Mouse (Mus musculus) intestine, embryonic 14.5 days (tissue): ENCODE data around the gene Gm20458. TPM values are rescaled to one million over a fixed set of nuclear protein-coding genes. Genes with fewer than 3 reads are reported as not detected.

Source experiments
- ATAC-seq: fragments of 200-750 bp; cut with Nextera tagmentation; replicated peaks from 2 replicates; pipeline ENCODE4 v1.8.0; 2017; ENCODE audit warnings: low read depth, moderate number of reproducible peaks, moderate TSS enrichment, moderate library complexity; ENCODE audit not compliant: low FRiP score, low TSS enrichment
- DNase-seq: peaks from one replicate; pipeline ENCODE4 v3.0.0-alpha.2; 2018; ENCODE audit warnings: low spot score
- H3K27ac ChIP-seq: fragments of 300-500 bp; sonication (generic); 2 replicates; pipeline ENCODE4 v1.5.1; 2014; ENCODE audit warnings: low read depth, mild to moderate bottlenecking, control low read depth
- H3K27me3 ChIP-seq: fragments of 300-500 bp; sonication (generic); replicated peaks from 2 replicates; pipeline ENCODE4 v1.6.1; 2014; ENCODE audit warnings: low read length, control low read depth; ENCODE audit not compliant: control insufficient read depth, insufficient read depth
- H3K36me3 ChIP-seq: fragments of 300-500 bp; sonication (generic); 2 replicates; pipeline ENCODE4 v1.6.1; 2014; ENCODE audit warnings: low read length, control low read depth; ENCODE audit not compliant: control insufficient read depth, insufficient read depth
- H3K4me1 ChIP-seq: fragments of 300-500 bp; sonication (generic); replicated peaks from 2 replicates; pipeline ENCODE4 v1.6.1; 2014; ENCODE audit warnings: low read length, control low read depth, mixed read lengths; ENCODE audit not compliant: control insufficient read depth, insufficient read depth
- H3K4me2 ChIP-seq: fragments of 300-500 bp; sonication (generic); 2 replicates; pipeline ENCODE4 v1.6.1; 2014; ENCODE audit warnings: low read length
- H3K4me3 ChIP-seq: fragments of 300-500 bp; sonication (generic); 2 replicates; pipeline ENCODE4 v1.5.1; 2014; ENCODE audit warnings: low read depth, low read length, control low read depth, mixed read lengths
- H3K9ac ChIP-seq: fragments of 300-500 bp; sonication (generic); 2 replicates; pipeline ENCODE4 v1.6.1; 2014; ENCODE audit warnings: mild to moderate bottlenecking, low read length
- H3K9me3 ChIP-seq: fragments of 300-500 bp; sonication (generic); 2 replicates; pipeline ENCODE4 v1.6.1; 2016; ENCODE audit warnings: low read length, control low read depth; ENCODE audit not compliant: control insufficient read depth
- WGBS: fragments of 180-500 bp; shearing (Covaris S2); extraction: QIAGEN DNeasy Blood & Tissue Kit; methylation state at CpG from one replicate; pipeline ENCODE4 v1.1.7; 2014; 5-methylcytosine and 5-hydroxymethylcytosine counted together
- polyA plus RNA-seq: library from polyadenylated mRNA; unstranded; fragments of >200 nt; fragmentation: Nextera tagmentation; extraction: Ambion mirVana; gene quantifications from 2 replicates; pipeline ENCODE4 v1.2.1, GENCODE M21; 2014

Gm20458 gene
- polyA plus RNA-seq, 1 experiment from 2014 or later = 17.4 TPM

DNA sequence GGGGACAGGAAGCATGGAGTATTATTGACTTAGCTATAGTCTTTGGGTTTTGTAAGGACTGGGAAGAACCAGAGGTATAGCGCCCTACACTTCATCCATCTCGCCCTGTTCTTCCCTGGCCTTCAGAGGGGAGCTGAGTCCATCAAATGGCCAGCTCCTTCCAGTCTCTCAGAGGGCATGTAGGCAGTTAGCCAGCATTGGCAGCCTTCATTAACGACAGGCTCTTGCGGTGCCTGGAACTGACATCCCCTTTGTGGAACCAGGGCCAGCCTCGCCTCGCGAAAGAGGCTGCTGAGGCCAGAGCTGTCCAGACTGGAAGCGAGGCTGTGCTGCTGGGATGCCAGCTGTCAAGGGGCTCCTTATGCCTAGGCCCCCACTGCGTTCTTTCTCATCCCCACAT lies 27.0 kb downstream of the Gm20458 start:
- no peak overlapping the region for H3K27ac ChIP-seq
- 68% methylated on average over 9 of the region's 9 CpGs for WGBS
- no peak overlapping the region for H3K9ac ChIP-seq
- H3K4me2 ChIP-seq = 0 out of 2 replicates have a peak overlapping the region, but pooled peaks have one; percentile 66
- ATAC-seq (no peak), DNase-seq (no peak)
- 0 out of 2 replicates have a peak, but pooled peaks cover 4% of the 10 kb centered on the region for H3K27me3 ChIP-seq
- H3K4me1 ChIP-seq = peaks cover 5% of the 10 kb centered on the region; the same call in 1 of the 2 replicates
- H3K9me3 ChIP-seq = no peaks in the 10 kb centered on the region
- H3K36me3 ChIP-seq = peaks cover 4% of the 10 kb centered on the region; the same call in 1 of the 2 replicates
- H3K4me3 ChIP-seq = no peak overlapping the region

DNA sequence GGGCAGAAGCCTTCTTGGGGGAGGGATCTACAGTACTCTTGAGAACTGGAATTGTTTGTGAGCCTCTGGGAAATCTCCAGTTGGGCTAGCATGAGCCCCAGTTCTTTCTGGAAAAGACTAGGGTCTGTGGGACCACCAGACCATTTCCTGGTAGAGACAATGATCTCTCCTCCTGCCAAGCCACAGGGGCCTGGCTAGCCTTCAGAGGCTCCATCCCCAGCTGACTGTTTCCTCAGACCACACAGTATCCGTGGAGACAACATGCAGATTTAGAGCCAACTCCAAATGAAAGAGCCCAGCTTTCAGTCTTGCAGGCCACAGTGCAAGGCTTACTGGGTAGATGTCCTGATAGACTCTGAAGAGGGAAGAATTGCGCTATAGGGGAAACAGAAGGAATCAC lies 33.4 kb downstream of the Gm20458 start:
- DNase-seq = no peak
- H3K4me3 ChIP-seq = no peak overlapping the region
- no peak for ATAC-seq
- no peak overlapping the region for H3K9ac ChIP-seq
- H3K4me1 ChIP-seq = peaks cover 7% of the 10 kb centered on the region
- H3K9me3 ChIP-seq = no peaks in the 10 kb centered on the region
- WGBS = 54% methylated on average over 2 of the region's 2 CpGs
- no peaks in the 10 kb centered on the region for H3K27me3 ChIP-seq
- H3K27ac ChIP-seq = no peak overlapping the region
- no peak overlapping the region for H3K4me2 ChIP-seq
- peaks cover 4% of the 10 kb centered on the region; the same call in 1 of the 2 replicates for H3K36me3 ChIP-seq

DNA sequence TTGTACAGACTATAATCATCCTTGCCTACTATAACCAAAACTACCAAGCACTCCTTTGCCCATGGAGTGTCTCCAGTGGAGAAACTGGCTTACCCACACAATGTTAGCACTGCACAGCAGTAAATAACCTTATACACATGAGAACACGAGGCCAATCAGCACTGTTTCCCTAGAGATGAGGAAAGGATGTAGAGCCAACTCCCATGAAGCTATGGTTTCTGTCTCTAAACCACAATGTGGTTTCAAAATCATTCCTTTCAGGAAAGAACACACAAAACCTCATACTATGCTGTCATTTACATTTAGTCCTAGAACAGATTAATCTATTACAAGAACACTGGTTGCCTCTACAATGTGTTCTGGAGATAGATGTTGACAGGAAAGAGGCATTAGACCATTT lies 35.6 kb downstream of the Gm20458 start:
- 65% methylated on average over 1 of the region's 1 CpGs for WGBS

DNA sequence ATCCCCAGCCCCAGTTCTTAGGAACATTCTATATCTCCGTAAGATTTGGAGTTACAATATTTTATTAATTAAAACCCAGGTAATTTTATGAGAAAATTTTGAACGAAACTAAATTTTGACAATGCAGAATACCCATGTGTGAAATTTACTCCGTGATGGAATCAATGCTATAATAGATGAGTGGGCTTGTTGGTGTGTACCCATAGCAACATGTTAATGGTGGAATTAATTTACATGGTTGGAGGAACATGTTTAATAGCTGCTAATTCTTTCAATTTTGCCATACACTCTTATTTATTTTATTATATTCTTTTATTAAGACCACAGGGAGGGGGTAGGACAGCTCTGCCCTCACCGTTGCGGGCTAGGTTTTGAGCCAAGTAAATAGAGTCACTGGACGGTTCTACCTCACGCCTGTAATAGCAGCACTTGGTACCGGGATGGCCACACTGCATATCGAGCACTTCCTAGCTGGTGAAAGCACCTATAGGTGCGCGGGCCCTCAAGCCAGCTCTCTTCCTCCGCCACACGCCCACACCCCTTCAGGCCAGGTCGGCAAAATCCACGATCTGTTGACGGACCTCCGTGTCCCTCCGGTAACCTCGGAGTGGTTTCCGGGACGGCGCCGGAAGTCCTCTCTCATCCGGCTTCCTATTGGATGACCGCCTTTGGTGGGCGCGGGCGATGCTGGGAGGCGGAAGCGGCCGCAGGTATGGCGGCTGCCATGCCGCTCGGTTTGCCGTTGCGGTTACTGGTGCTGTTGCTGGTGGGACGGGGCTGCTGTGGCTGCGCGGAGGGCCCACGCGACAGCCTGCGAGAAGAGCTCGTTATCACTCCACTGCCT lies 36.3 kb downstream of the Gm20458 start, which contains the start of gene Pigt:
TSS of gene Pigt (plus strand) at position 674 of the 844 bp plus-strand sequence.
- no peak within 1 kb of the TSS for H3K27ac ChIP-seq
- WGBS = 4% methylated on average over 43 of the region's 43 CpGs

More for the DNA sequence above, 35.6 kb downstream of the Gm20458 start:
- Histone ChIP-seq H3K9ac (no peak overlapping the region), H3K4me1 (peaks cover 7% of the 10 kb centered on the region), H3K4me3 (peak overlapping the region; percentile 98; the same call in 1 of the 2 replicates), H3K9me3 (no peaks in the 10 kb centered on the region), H3K27me3 (no peaks in the 10 kb centered on the region), H3K36me3 (peaks cover 16% of the 10 kb centered on the region), H3K27ac (no peak overlapping the region), H3K4me2 (peak overlapping the region; percentile 79)
- DNase-seq (no peak), ATAC-seq (no peak)

DNA sequence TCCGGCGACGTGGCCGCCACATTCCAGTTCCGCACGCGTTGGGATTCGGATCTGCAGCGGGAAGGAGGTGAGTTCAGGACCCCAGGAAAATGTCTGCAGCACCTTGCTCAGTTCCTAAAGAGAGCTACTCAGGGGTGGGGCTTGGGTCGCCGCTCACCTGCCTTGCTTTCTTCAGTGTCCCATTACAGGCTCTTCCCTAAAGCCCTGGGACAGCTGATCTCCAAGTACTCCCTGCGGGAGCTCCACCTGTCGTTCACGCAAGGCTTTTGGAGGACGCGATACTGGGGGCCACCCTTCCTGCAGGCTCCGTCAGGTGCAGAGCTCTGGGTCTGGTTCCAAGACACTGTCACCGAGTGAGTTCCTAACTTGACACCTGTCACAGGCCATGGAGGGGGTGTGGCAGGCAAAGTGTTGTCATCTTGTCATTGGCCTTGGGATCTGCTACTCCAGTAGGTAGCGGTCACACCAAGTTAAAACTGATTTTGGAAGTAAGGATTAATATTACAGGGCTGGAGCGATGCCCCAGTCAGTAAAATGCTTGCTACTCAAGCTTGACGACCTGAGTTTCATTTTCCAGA lies 37.0 kb downstream of the Gm20458 start:
- H3K27ac ChIP-seq = no peak overlapping the region
- 6% methylated on average over 21 of the region's 21 CpGs for WGBS
- no peaks in the 10 kb centered on the region for H3K27me3 ChIP-seq
- no peak for DNase-seq
- peak overlapping the region; percentile 69 for H3K9ac ChIP-seq
- H3K9me3 ChIP-seq = no peaks in the 10 kb centered on the region
- H3K4me3 ChIP-seq = peak overlapping the region; percentile 98
- peaks cover 7% of the 10 kb centered on the region for H3K4me1 ChIP-seq
- peaks cover 29% of the 10 kb centered on the region for H3K36me3 ChIP-seq
- ATAC-seq = peak; percentile 45
- H3K4me2 ChIP-seq = peak overlapping the region; percentile 79

More for the DNA sequence above, 36.3 kb downstream of the Gm20458 start, which contains the start of gene Pigt:
- Histone ChIP-seq H3K27me3 (no peaks in the 10 kb centered on the region), H3K9me3 (no peaks in the 10 kb centered on the region), H3K4me1 (peaks cover 7% of the 10 kb centered on the region), H3K36me3 (peaks cover 22% of the 10 kb centered on the region), H3K4me2 (peak within 1 kb of the TSS; percentile 79), H3K4me3 (peak within 1 kb of the TSS; percentile 98), H3K9ac (peak within 1 kb of the TSS; percentile 69)
- ATAC-seq (peak; percentile 93), DNase-seq (peak; percentile 90)

DNA sequence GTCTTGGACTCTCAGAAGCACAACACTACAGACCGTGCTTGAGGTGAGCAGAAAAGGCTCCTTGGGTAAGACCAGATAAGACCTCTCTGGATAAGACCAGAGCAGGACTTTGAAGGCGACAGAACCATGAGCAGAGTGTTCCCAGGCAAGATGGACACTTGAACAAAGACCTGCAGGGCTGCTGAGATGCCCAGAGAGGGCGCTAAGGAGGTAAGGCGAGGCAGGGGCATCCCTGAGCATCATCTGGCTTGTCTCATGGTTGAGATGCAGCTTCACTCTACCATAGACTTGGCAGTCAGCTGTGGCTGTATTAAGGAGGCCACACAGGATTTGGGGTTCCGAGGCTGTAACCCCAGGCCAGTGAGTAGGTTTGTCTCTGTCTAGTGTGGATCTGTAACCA lies 38.5 kb downstream of the Gm20458 start:
- peaks cover 5% of the 10 kb centered on the region; the same call in 1 of the 2 replicates for H3K9me3 ChIP-seq
- H3K4me1 ChIP-seq = peaks cover 7% of the 10 kb centered on the region
- H3K36me3 ChIP-seq = peaks cover 45% of the 10 kb centered on the region
- H3K27me3 ChIP-seq = no peaks in the 10 kb centered on the region
- DNase-seq (no peak), ATAC-seq (no peak)
- no peak overlapping the region for H3K27ac ChIP-seq
- H3K4me2 ChIP-seq = no peak overlapping the region
- WGBS = 71% methylated on average over 5 of the region's 5 CpGs
- no peak overlapping the region for H3K9ac ChIP-seq
- H3K4me3 ChIP-seq = no peak overlapping the region

DNA sequence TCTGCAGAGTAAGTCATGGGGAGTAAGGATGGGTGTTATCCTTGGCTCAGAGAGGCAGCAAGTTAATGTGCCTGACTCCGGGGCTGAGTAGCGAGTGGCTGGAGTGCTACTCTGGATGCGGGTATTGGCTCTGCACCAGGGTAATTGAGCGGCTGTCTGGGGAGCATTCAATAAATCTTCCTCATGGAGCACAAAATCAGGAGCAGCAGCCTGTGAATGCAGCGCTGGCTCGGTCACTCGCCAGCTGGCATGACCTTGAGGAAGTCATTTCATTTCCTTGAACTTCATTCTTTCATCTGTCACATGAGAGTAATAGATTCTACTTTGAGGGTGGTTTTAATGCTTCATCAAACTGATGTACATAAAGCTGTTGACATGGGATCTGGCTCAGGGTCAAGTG lies 39.7 kb downstream of the Gm20458 start:
- H3K36me3 ChIP-seq = peaks cover 56% of the 10 kb centered on the region
- H3K27me3 ChIP-seq = no peaks in the 10 kb centered on the region
- H3K9me3 ChIP-seq = peaks cover 7% of the 10 kb centered on the region; the same call in 1 of the 2 replicates
- H3K4me3 ChIP-seq = no peak overlapping the region
- ATAC-seq = no peak
- no peak overlapping the region for H3K9ac ChIP-seq
- peaks cover 7% of the 10 kb centered on the region for H3K4me1 ChIP-seq
- H3K4me2 ChIP-seq = no peak overlapping the region
- DNase-seq = no peak
- 89% methylated on average over 7 of the region's 7 CpGs for WGBS
- no peak overlapping the region for H3K27ac ChIP-seq

DNA sequence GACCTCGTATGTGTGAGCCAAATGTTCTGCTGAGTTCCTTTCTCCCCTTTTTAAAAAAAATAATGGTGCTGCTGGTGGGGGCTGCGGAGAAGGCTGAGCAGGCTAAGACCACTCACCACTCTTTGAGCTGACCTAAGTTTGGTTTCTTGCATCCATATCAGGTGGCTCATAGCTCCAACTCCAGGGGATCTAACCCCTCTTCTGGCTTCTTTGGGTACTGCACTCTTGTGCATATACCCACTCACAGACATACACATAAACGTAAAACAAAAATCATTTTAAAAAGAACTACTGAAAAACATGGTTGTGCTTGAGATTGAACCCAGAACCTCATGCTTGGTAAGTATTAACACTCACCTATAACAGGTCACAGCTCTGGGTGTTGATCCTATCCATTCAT lies 44.2 kb downstream of the Gm20458 start:
- Histone ChIP-seq H3K27ac (no peak overlapping the region), H3K9ac (no peak overlapping the region), H3K4me2 (no peak overlapping the region), H3K4me3 (no peak overlapping the region), H3K36me3 (peaks cover 67% of the 10 kb centered on the region), H3K9me3 (peaks cover 7% of the 10 kb centered on the region; the same call in 1 of the 2 replicates), H3K27me3 (no peaks in the 10 kb centered on the region), H3K4me1 (no peaks in the 10 kb centered on the region)
- DNase-seq = no peak
- no peak for ATAC-seq
- WGBS = 99% methylated on average over 3 of the region's 3 CpGs
